Mouse (Mus musculus) CD4-positive, CD25-positive, alpha-beta regulatory T cell, adult 2 months (primary cell): ENCODE data around the gene Golph3.
A peak's percentile ranks its signal among the peaks of the same experiment; 100 is the strongest.

Experiments
- DNase-seq: peaks from one replicate; pipeline ENCODE4 v3.0.0-alpha.2; 2012; ENCODE audit warnings: low read depth, low spot score

The Golph3 gene

GRCm38 (mm10) chr15:12321091-12321787 lies at the start of gene Golph3:
Gene Golph3 (plus strand): TSS chr15:12321450.
- DNase-seq: peak; percentile 96

- no peak for DNase-seq
These were observed 47.8 kb upstream of the Golph3 start for GRCm38 (mm10) chr15:12273325-12274052.

GRCm38 (mm10) chr15:12274053-12274769 lies 47.0 kb upstream of the Golph3 start:
- peak; percentile 40 for DNase-seq

GRCm38 (mm10) chr15:12275091-12275623 lies 46.1 kb upstream of the Golph3 start:
- DNase-seq: no peak

- DNase-seq: no peak
These were observed 41.4 kb upstream of the Golph3 start for GRCm38 (mm10) chr15:12279816-12280215.

- peak; percentile 46 for DNase-seq
These were observed 36.3 kb upstream of the Golph3 start for GRCm38 (mm10) chr15:12284794-12285534.

- no peak for DNase-seq
These were observed 35.8 kb upstream of the Golph3 start for GRCm38 (mm10) chr15:12285535-12285809.

- DNase-seq: no peak
These were observed 30.9 kb upstream of the Golph3 start for GRCm38 (mm10) chr15:12290330-12290729.

- peak; percentile 36 for DNase-seq
These were observed 29.5 kb upstream of the Golph3 start for GRCm38 (mm10) chr15:12291757-12292156.

GRCm38 (mm10) chr15:12296228-12296627 lies 25.0 kb upstream of the Golph3 start:
- peak; percentile 24 for DNase-seq

- no peak for DNase-seq
These were observed 23.0 kb upstream of the Golph3 start for GRCm38 (mm10) chr15:12298231-12298737.

GRCm38 (mm10) chr15:12301771-12302170 lies 19.5 kb upstream of the Golph3 start:
- DNase-seq: peak; percentile 23

- no peak for DNase-seq
These were observed 14.8 kb upstream of the Golph3 start for GRCm38 (mm10) chr15:12306188-12307071.

GRCm38 (mm10) chr15:12307114-12307513 lies 14.1 kb upstream of the Golph3 start:
- DNase-seq: no peak

- DNase-seq: no peak
These were observed 12.7 kb upstream of the Golph3 start for GRCm38 (mm10) chr15:12308539-12308938.

- no peak for DNase-seq
These were observed 10.6 kb upstream of the Golph3 start for GRCm38 (mm10) chr15:12310676-12311075.

- DNase-seq: no peak
These were observed 9.8 kb upstream of the Golph3 start for GRCm38 (mm10) chr15:12311465-12311864.

GRCm38 (mm10) chr15:12313255-12313654 lies 8.0 kb upstream of the Golph3 start:
- peak; percentile 59 for DNase-seq

GRCm38 (mm10) chr15:12314584-12314983 lies 6.7 kb upstream of the Golph3 start:
- no peak for DNase-seq

- no peak for DNase-seq
These were observed 5.3 kb upstream of the Golph3 start for GRCm38 (mm10) chr15:12315996-12316395.
